Mouse (Mus musculus) limb, embryonic 13.5 days (tissue): ENCODE data around the gene Kank4. TPM values are rescaled to one million over a fixed set of nuclear protein-coding genes. Genes with fewer than 3 reads are reported as not detected.
"Not testable (repeated sequence)": the region's sequence is repeated elsewhere in the genome, so short reads cannot be mapped to it uniquely, and the experiment has no call there.

Experiments used
- ATAC-seq: fragments of 200-750 bp; cut with Nextera tagmentation; 2 replicates; pipeline ENCODE4 v1.8.0; 2017; ENCODE audit warnings: low read depth, moderate number of reproducible peaks, moderate TSS enrichment; ENCODE audit not compliant: low FRiP score
- H3K27ac ChIP-seq: fragments of 300-500 bp; sonication (generic); 2 replicates; pipeline ENCODE4 v1.5.1; 2015; ENCODE audit warnings: inconsistent platforms, mild to moderate bottlenecking, moderate library complexity
- H3K27me3 ChIP-seq: fragments of 300-500 bp; sonication (generic); 2 replicates; pipeline ENCODE4 v1.6.1; 2015; ENCODE audit warnings: mild to moderate bottlenecking, inconsistent platforms
- H3K36me3 ChIP-seq: fragments of 300-500 bp; sonication (generic); 2 replicates; pipeline ENCODE4 v1.6.1; 2015; ENCODE audit warnings: inconsistent platforms, mild to moderate bottlenecking, moderate library complexity
- H3K4me1 ChIP-seq: fragments of 300-500 bp; sonication (generic); 2 replicates; pipeline ENCODE4 v1.6.1; 2015; ENCODE audit warnings: inconsistent platforms
- H3K4me2 ChIP-seq: fragments of 300-500 bp; sonication (generic); replicated peaks from 2 replicates; pipeline ENCODE4 v1.6.1; 2015; ENCODE audit warnings: inconsistent platforms, mild to moderate bottlenecking, moderate library complexity
- H3K4me3 ChIP-seq: fragments of 300-500 bp; sonication (generic); 2 replicates; pipeline ENCODE4 v1.5.1; 2015; ENCODE audit warnings: moderate library complexity, mild to moderate bottlenecking, inconsistent platforms
- H3K9ac ChIP-seq: fragments of 300-500 bp; sonication (generic); 2 replicates; pipeline ENCODE4 v1.6.1; 2015; ENCODE audit warnings: mild to moderate bottlenecking, inconsistent platforms
- H3K9me3 ChIP-seq: fragments of 300-500 bp; sonication (generic); 2 replicates; pipeline ENCODE4 v1.6.1; 2016; ENCODE audit warnings: inconsistent platforms
- WGBS: fragments of 180-500 bp; shearing (Covaris S2); methylation state at CpG from one replicate; pipeline ENCODE4 v1.1.7; 2015; 5-methylcytosine and 5-hydroxymethylcytosine counted together
- polyA plus RNA-seq: library from polyadenylated mRNA; unstranded; fragments of >200 nt; fragmentation: Nextera tagmentation; extraction: Ambion mirVana; gene quantifications from 2 replicates; pipeline ENCODE4 v1.2.1, GENCODE M21; 2015

Kank4 gene
- polyA plus RNA-seq, 1 experiment from 2014 or later, result 2.8 TPM

DNA sequence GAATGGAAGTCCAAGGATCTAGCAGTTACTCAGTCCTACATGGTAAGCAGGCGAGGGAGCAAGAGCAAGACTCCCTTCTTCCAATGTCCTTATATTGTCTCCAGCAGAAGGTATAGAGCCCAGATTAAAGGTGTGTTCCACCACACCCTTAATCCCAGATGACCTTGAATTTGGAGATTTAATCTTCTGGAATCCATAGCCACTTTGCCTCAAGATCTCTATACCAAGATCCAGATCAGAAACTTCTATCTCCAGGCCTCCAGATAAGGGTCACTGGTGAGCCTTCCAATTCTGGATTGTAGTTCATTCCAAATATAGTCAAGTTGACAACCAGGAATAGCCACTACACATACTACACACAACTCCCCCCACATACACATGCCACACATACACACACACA, 6.4 kb upstream of the Kank4 start, which contains the start of gene I0C0044D17Rik:
I0C0044D17Rik (minus strand) TSS at position 101 of the 400 bp plus-strand sequence.
- peaks cover 10% of the 10 kb centered on the region for H3K4me1 ChIP-seq
- WGBS, result 97% methylated on average over 1 of the region's 1 CpGs
- H3K4me3 ChIP-seq, H3K27ac ChIP-seq, H3K9ac ChIP-seq, H3K9me3 ChIP-seq, H3K4me2 ChIP-seq, H3K27me3 ChIP-seq, ATAC-seq, H3K36me3 ChIP-seq: not testable (repeated sequence)

GRCm38 (mm10) chr4:98823047-98823446, 5.7 kb upstream of the Kank4 start:
- Histone ChIP-seq H3K27ac (no peak overlapping the region), H3K4me1 (peaks cover 17% of the 10 kb centered on the region), H3K27me3 (no peaks in the 10 kb centered on the region), H3K9ac (no peak overlapping the region), H3K36me3 (no peaks in the 10 kb centered on the region), H3K9me3 (no peaks in the 10 kb centered on the region), H3K4me3 (no peak overlapping the region), H3K4me2 (no peak overlapping the region)
- no peak for ATAC-seq
- WGBS, result 41% methylated on average over 3 of the region's 3 CpGs

- Histone ChIP-seq H3K4me3 (no peak overlapping the region), H3K9ac (no peak overlapping the region), H3K4me1 (peaks cover 20% of the 10 kb centered on the region), H3K9me3 (no peaks in the 10 kb centered on the region), H3K27ac (no peak overlapping the region), H3K36me3 (no peaks in the 10 kb centered on the region), H3K27me3 (no peaks in the 10 kb centered on the region), H3K4me2 (no peak overlapping the region)
- ATAC-seq, result no peak
- WGBS, result 37% methylated on average over 3 of the region's 3 CpGs
Observed at GRCm38 (mm10) chr4:98822478-98822877, 5.1 kb upstream of the Kank4 start.

DNA sequence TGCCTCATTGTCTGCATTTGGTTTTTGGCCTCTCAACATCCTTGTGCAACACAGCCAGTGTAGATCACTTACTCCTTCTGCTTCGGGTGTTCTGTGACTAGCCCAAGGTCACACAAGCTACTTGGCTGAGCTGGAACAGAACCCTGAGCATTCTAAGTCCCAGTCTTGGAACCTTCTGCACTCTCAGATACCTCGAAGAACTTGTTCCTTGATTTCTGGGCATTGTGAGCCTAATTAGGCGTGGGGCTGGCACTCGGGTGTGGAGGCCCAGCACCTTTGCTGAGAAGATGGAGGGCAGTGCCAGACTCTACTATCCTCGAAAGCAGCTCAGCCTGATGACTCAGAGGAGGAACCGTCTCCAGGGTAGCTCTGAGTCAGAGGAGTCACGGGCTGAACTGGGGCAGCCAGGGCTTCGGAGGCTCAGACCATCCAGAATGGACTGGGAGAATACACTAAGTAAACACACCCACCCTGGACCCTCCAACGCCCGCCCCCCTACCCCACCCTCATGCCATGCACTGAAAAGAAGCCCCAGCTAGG, 1.9 kb upstream of the Kank4 start:
- Histone ChIP-seq H3K9ac (no peak overlapping the region), H3K27ac (no peak overlapping the region), H3K36me3 (no peaks in the 10 kb centered on the region), H3K9me3 (no peaks in the 10 kb centered on the region), H3K4me1 (peaks cover 43% of the 10 kb centered on the region), H3K27me3 (no peaks in the 10 kb centered on the region), H3K4me3 (no peak overlapping the region), H3K4me2 (no peak overlapping the region)
- 78% methylated on average over 10 of the region's 10 CpGs for WGBS
- ATAC-seq, result no peak

GRCm38 (mm10) chr4:98816807-98817183, 542 bp downstream of the Kank4 start:
- Histone ChIP-seq H3K4me2 (peak overlapping the region; percentile 77), H3K36me3 (no peaks in the 10 kb centered on the region), H3K27me3 (no peaks in the 10 kb centered on the region), H3K4me1 (peaks cover 55% of the 10 kb centered on the region), H3K9me3 (no peaks in the 10 kb centered on the region), H3K4me3 (peak overlapping the region; percentile 85), H3K9ac (peak overlapping the region; percentile 93), H3K27ac (peak overlapping the region; percentile 73)
- ATAC-seq, result peak; percentile 6; the same call in 1 of the 2 replicates
- 1% methylated on average over 14 of the region's 14 CpGs for WGBS

DNA sequence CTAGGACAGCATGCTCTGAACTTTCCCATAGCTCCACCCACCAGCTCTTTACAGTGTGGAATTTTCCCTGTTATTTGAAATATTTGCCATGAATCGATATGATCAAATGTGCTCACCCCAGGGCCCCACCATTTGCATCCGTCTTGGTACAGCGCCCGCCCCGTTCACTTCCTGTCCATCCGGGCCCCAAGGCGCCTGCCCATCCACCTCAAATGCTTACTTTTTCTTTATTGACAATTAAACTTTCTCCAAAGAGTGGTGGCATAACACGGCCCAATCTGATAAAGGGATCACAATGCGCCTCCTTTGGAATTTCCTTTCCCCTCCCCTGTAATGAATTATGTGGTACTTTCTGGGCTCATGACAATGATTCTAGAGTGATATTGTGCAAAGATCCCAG, 11.0 kb downstream of the Kank4 start:
- no peak overlapping the region for H3K9ac ChIP-seq
- H3K36me3 ChIP-seq, result no peaks in the 10 kb centered on the region
- H3K9me3 ChIP-seq, result no peaks in the 10 kb centered on the region
- H3K4me3 ChIP-seq, result no peak overlapping the region
- H3K27ac ChIP-seq, result no peak overlapping the region
- H3K4me1 ChIP-seq, result peaks cover 59% of the 10 kb centered on the region
- no peak overlapping the region for H3K4me2 ChIP-seq
- 73% methylated on average over 9 of the region's 9 CpGs for WGBS
- no peak for ATAC-seq
- no peaks in the 10 kb centered on the region for H3K27me3 ChIP-seq

- Histone ChIP-seq H3K4me3 (no peak overlapping the region), H3K4me2 (0 out of 2 replicates have a peak overlapping the region, but pooled peaks have one; percentile 3), H3K4me1 (peaks cover 60% of the 10 kb centered on the region), H3K27me3 (no peaks in the 10 kb centered on the region), H3K27ac (peak overlapping the region; percentile 80), H3K9ac (no peak overlapping the region), H3K9me3 (no peaks in the 10 kb centered on the region), H3K36me3 (no peaks in the 10 kb centered on the region)
- 23% methylated on average over 12 of the region's 12 CpGs for WGBS
- ATAC-seq, result peak; percentile 50; the same call in 1 of the 2 replicates
Observed at GRCm38 (mm10) chr4:98805291-98806048, 11.9 kb downstream of the Kank4 start.

DNA sequence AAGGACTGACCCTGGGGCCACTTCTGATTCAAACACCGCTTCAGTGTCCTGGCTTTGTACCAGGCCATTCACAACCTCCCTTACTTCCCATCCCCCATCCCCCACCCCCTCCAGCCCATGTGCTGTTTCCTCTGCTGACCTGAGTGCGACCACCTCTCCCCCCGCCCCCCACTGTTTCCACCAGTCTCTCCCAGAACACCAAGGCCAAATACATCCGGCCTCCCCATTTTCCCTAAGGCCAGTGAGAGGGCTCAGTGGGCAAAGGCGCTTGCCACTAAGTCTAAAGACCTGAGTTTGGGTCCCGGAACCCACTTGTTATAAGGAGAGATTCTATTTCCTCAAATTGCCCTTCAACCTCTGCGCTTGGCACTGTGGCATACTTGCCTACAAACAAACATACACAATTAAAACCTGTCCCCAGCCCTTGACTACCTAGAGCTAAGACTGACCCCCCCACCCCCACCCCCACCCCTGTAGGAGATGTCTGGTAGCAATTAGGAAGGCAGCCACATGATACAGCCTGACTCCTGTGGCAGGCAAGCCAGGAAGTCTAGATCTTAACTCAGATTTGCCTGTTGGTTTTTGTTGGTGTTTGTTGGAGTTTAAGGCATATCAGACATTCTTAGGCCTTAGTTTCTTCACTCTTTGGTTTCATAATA, 12.7 kb downstream of the Kank4 start:
- H3K9ac ChIP-seq, result no peak overlapping the region
- no peaks in the 10 kb centered on the region for H3K9me3 ChIP-seq
- no peak for ATAC-seq
- no peaks in the 10 kb centered on the region for H3K36me3 ChIP-seq
- H3K27me3 ChIP-seq, result no peaks in the 10 kb centered on the region
- H3K4me1 ChIP-seq, result peaks cover 69% of the 10 kb centered on the region
- H3K27ac ChIP-seq, result peak overlapping the region; percentile 80; the same call in 1 of the 2 replicates
- WGBS, result 31% methylated on average over 7 of the region's 7 CpGs
- no peak overlapping the region for H3K4me2 ChIP-seq
- H3K4me3 ChIP-seq, result no peak overlapping the region

DNA sequence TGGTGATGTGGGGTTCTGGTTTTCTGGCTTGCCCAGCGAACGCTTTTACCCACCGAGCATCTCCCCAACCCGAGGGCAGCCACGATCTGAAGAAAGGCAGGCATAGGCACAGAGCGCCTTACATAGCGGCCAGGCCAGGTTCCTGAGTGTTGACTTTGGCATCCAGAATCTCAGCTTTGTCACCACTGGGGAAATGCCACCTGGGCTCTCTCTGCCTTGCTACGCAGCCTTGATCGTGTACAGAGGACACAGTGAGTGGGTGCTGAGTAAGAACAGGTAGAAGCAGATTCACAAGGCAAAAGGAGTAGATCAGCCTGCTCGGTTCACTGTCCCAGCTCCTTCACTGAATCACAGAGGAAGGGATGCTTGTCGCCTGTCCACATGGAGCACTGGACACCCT, 15.6 kb downstream of the Kank4 start:
- Histone ChIP-seq H3K27me3 (no peaks in the 10 kb centered on the region), H3K9me3 (no peaks in the 10 kb centered on the region), H3K4me3 (no peak overlapping the region), H3K4me1 (peaks cover 73% of the 10 kb centered on the region), H3K36me3 (no peaks in the 10 kb centered on the region), H3K9ac (no peak overlapping the region), H3K4me2 (no peak overlapping the region), H3K27ac (no peak overlapping the region)
- whole genome bisulfite sequencing, result 87% methylated on average over 11 of the region's 11 CpGs
- no peak for ATAC-seq

- no peaks in the 10 kb centered on the region for H3K9me3 ChIP-seq
- WGBS, result 66% methylated on average over 8 of the region's 8 CpGs
- H3K27ac ChIP-seq, result peak overlapping the region; percentile 59; the same call in 1 of the 2 replicates
- no peak for ATAC-seq
- no peak overlapping the region for H3K9ac ChIP-seq
- no peak overlapping the region for H3K4me2 ChIP-seq
- peaks cover 74% of the 10 kb centered on the region for H3K4me1 ChIP-seq
- no peaks in the 10 kb centered on the region for H3K36me3 ChIP-seq
- H3K4me3 ChIP-seq, result no peak overlapping the region
- no peaks in the 10 kb centered on the region for H3K27me3 ChIP-seq
Observed at GRCm38 (mm10) chr4:98800824-98801223, 16.5 kb downstream of the Kank4 start.

- 54% methylated on average over 11 of the region's 11 CpGs for WGBS
- H3K9me3 ChIP-seq, result no peaks in the 10 kb centered on the region
- peak overlapping the region; percentile 52; the same call in 1 of the 2 replicates for H3K27ac ChIP-seq
- H3K4me3 ChIP-seq, result no peak overlapping the region
- H3K9ac ChIP-seq, result no peak overlapping the region
- no peaks in the 10 kb centered on the region for H3K27me3 ChIP-seq
- no peaks in the 10 kb centered on the region for H3K36me3 ChIP-seq
- peak; percentile 25; the same call in 1 of the 2 replicates for ATAC-seq
- H3K4me2 ChIP-seq, result no peak overlapping the region
- peaks cover 59% of the 10 kb centered on the region for H3K4me1 ChIP-seq
Observed at GRCm38 (mm10) chr4:98796591-98797341, 20.6 kb downstream of the Kank4 start.

- Histone ChIP-seq H3K36me3 (no peaks in the 10 kb centered on the region), H3K4me1 (peaks cover 54% of the 10 kb centered on the region), H3K9ac (no peak overlapping the region), H3K4me3 (no peak overlapping the region), H3K9me3 (no peaks in the 10 kb centered on the region), H3K27ac (no peak overlapping the region), H3K4me2 (no peak overlapping the region), H3K27me3 (no peaks in the 10 kb centered on the region)
- ATAC-seq, result no peak
- WGBS, result 79% methylated on average over 2 of the region's 2 CpGs
Observed at GRCm38 (mm10) chr4:98795241-98795640, 22.1 kb downstream of the Kank4 start.
